Mouse (Mus musculus): ENCODE data around the gene Ptpn4. TPM values are rescaled to one million over a fixed set of nuclear protein-coding genes. Genes with fewer than 3 reads are reported as not detected.

The Ptpn4 gene
- polyA plus RNA-seq (2012; rRNA removed) = 0.76 and 0.81 TPM in 2 replicates

GRCm38 (mm10) chr1:119837035-119837751 lies at the start of gene Ptpn4:
Gene Ptpn4 (minus strand): TSS chr1:119837613.

DNA sequence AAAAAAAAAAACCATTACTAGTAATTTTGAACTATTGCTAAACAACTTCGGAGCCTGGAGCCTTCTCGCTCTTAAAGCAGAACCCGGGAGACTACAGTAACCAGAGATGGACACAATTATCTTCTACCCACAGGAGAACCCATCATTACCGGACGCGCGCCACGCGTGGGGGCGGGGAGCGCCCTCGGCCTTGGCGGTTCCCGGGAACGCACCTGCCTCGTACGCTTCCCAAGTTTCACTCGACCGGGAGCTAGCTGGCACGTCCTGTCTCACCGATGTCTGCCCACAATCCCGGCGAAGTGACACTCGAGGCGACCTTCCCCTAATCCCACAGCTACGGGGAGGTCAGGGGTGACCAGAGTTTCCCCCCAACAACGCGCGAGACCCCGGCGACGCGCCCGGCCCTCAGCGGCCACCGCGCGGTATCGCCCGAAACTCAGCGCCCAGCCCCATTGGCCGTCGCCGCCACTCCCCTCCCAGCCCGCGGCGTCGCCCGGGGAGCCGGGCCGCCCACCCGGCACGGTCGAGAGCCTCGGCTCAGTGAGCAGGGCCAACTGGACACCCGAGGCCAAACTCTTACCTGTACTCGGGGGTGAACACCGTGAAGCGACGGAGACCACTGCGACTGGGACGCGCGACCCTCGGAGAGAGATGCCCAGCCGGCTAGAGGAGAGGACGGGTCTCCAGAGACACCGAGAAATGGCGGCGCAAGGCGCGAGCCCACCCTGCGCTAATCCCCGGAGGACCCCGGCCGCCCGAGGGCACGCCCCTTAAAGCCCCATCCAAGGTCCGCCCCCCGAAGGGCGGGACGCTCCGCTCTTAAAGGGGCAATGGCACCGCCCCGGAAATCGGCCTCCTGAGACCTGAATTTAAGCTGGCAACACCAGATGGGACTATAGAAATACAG lies 189.0 kb downstream of the Ptpn4 start, which contains the start of gene Epb41l5:
Gene Epb41l5, minus strand, starts transcription at position 796 of the 907 bp plus-strand sequence.

Other genes with a start within 250 kb of the Ptpn4 start
- 1.9 TPM in 2 replicates for gene Epb41l5, start 188.6 kb downstream of the Ptpn4 start, polyA plus RNA-seq (2012; rRNA removed)
- gene Tmem177, start 75.6 kb upstream of the Ptpn4 start, polyA plus RNA-seq (2012; rRNA removed) = 1.2 and 1.5 TPM in 2 replicates
- gene Cfap221, start 159.6 kb upstream of the Ptpn4 start, polyA plus RNA-seq (2012; rRNA removed) = 0.02 TPM in 1 of 2 replicates, not detected in the other
- 44.2 and 45.9 TPM in 2 replicates for gene Sctr, start 169.3 kb upstream of the Ptpn4 start, polyA plus RNA-seq (2012; rRNA removed)
- gene Tmem37, start 236.5 kb upstream of the Ptpn4 start, polyA plus RNA-seq (2012; rRNA removed) = 4.3 and 9.4 TPM in 2 replicates

Measured in stomach, adult 2 months (tissue).